Mouse (Mus musculus): ENCODE measurements around the gene Rec8.

The Rec8 gene

GRCm38 (mm10) chr14:55596036-55596690, 21.7 kb upstream of the Rec8 start:
- peak in 1 of 2 experiments; percentile 48 for DNase-seq

DNA sequence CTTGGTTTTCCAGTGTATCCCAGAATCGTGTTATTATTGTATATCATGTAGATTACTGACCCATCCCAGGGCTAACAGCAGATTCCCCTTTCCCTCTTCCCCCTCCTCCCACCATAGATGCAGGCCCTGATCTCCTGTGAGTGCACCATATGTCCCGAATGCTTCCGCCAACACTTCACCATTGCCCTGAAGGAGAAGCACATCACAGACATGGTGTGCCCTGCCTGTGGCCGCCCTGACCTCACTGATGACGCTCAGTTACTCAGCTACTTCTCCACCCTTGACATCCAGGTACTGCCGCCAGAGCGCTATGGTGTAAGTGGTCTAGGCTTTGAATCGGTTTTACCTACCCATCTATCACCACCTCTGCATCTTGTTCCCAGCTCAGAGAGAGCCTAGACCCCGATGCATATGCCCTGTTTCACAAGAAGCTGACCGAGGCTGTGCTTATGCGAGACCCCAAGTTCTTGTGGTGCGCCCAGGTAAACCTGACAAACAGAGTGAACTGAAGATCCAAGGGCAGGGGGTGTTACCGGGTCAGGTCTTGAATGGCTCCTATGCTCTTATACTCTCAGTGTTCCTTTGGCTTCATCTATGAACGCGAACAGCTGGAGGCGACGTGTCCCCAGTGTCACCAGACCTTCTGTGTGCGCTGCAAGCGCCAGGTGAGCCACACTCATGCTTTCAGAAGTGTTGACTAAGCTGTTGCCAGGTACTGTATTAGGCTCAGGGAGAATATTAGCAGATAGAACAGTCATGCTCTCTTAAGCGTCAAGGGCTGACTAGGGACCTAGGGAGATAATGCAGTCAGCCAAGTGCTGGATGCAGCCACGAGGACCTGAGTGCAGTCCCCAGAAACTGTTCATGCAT, 19.1 kb upstream of the Rec8 start:
- no peak for DNase-seq

DNA sequence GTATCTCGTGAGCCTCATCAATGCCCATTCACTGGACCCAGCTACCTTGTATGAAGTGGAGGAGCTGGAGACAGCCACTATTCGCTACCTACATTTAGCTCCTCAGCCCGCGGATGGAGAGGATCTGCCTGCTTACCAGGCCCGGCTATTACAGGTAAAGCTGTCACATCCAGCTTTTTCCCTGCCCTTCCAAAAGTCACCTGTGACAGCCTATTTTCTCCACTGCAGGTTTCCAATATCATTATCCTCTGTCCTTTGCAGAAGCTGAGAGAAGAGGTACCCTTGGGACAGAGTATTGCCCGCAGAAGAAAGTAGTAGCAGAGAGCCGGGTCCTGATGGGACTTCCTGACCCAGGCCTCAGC, 14.6 kb upstream of the Rec8 start, which contains the start of gene Irf9:
Irf9 (plus strand) TSS at position 301 of the 362 bp plus-strand sequence.
- no peak for DNase-seq

DNA sequence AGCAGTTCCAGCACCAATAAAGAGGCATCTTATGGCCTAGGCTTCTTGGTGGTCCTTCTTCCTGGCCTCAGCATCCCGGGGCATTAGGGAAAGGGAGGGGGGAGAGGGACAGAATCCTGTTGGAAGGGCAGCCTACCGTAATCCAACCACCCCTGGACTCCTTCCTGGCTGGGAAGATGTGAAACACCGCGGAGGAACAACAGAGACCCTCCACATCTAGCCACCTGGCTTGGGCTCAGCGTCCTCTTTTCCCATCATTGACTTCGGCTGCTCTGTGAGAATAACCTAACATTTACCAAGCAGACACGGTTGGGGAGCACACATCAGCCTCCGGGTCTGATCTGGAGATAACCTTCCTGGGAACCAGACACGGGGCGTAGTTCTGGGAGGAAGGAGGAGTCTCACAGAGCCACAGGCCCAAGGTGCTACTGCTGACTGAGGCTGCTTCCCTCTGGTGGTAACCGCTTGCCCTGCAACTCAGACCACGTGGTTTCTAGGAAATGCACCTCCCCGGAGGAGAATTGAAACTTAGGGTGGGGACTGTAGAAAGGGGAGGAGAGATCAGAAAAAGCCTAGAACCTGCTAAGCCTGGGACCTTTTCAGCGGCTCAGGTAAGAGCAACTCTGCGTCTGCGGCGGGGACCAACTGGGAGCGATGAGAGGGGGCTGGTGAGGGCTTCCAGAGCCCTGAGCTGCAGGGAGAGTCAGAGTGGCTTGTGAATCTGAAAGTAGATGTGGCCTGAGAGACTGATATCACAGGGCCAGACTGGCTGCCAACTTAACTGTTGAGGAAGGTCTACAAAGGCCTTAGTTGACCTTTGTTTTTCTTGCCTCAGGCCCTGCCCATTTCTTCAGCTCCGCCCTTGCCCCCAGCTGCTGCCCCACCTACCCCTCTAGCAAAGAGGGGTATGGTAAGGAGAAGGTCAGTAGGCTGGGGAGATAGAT, 13.9 kb upstream of the Rec8 start:
- DNase-seq: peak; percentile 94 to 95

DNA sequence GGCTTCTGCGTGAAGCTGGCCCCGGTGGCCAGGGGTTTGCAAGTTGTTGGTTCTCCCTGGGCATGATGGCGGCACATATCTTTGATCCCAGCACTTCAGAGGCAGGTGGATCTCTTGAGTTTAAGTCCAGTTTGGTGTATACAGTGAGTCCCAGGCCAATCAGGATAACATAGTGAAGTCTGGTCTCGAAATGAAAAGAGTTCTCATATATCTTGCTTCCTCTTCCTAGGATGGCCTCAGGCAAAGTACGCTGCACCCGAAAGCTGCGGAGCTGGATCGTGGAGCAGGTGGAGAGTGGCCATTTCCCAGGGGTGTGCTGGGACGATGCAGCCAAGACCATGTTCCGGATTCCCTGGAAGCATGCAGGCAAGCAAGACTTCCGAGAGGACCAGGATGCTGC, 13.0 kb upstream of the Rec8 start:
- DNase-seq: no peak

DNA sequence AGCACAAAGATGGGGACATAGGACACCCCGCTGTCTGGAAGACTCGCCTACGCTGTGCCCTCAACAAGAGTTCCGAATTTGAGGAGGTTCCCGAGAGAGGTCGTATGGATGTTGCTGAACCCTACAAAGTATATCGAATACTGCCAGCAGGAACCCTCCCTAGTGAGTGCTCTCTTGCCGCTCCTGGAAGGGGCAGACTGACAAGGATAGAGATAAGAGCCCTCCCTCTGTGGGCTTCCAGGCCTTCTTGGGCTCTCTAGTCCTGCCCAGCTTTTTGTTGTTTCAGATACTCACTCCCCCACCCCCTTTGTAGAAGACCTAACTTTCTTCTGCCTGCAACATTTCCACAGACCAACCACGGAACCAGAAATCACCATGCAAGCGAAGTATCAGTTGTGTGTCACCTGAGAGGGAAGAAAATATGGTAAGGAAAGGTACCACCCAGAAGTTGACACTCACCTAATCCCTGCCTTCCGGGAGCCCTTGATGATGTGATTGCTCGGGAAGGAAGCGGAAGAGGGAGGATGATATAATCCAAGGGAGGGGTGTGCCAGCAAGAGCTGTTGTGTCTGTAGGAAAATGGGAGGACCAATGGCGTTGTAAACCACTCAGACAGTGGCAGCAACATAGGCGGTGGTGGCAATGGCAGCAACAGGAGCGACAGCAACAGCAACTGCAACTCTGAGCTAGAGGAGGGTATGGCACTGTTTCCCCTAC, 11.9 kb upstream of the Rec8 start:
- no peak for DNase-seq

GRCm38 (mm10) chr14:55608339-55608738, 9.5 kb upstream of the Rec8 start:
- DNase-seq: no peak

- DNase-seq: no peak
These were observed 4.5 kb upstream of the Rec8 start for GRCm38 (mm10) chr14:55613346-55613745.

DNA sequence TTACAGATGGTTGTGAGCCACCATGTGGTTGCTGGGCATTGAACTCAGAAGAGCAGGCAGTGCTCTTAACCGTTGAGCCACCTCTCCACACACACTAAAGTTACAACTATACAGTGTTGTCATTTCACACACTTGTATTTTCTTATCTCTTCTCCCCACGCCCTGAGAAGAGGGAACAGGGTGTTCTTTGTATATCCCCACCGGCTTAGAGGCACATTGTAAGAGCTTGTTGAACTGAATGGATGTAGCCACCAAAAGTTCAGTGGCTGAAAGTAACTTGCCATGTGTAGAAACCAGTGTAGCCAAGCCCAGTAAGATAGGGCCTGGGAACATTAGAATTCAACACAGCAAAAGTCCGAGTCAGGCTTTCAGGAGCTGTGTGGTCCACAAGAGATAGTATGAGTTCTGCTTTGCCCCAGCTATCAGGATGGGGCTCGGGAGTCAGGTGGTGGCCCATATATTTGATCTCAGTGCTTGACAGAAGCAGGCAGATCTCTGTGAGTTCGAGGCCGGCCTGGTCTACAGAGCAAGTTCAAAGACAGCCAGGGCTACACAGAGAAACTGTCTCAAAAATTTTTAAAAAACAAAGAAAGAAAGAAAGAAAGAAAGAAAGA, 3.2 kb upstream of the Rec8 start:
- DNase-seq: no peak

DNA sequence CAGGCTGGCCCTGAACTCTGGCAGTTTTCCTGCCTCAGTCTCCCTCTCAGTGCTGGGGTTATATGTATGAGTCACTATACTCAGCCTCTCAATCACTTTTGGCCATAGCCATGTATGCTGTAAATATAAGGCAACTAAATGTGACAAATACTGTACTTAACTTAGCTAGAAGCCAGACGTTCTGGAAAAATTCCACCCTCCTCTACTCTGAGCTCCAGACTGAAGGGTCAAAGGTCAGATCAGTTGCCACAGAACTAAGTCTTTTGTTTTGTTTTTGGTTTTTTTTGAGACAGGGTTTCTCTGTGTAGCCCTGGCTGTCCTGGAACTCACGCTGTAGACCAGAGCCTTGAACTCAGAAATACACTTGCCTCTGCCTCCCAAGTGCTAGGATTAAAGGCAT, 2.0 kb upstream of the Rec8 start:
- DNase-seq: no peak

DNA sequence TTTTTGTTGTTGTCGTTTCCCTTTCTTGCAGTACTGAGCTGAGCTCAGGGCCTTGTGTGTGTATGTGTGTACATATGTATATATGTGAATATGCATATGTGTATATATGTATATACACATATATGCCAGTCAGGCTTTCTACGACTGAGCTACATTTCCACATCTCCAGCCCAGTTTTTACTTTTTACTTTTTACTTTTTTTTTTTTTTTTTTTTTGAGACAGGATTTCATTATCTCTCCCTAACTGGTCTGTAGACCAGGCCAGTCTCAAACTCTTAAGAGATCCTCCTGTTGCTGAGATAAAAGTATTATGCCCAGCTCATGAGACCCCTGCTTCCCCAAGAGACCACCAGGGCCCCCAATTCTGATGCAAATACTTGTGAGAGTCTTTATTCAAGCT, 993 bp upstream of the Rec8 start:
- DNase-seq: no peak

DNA sequence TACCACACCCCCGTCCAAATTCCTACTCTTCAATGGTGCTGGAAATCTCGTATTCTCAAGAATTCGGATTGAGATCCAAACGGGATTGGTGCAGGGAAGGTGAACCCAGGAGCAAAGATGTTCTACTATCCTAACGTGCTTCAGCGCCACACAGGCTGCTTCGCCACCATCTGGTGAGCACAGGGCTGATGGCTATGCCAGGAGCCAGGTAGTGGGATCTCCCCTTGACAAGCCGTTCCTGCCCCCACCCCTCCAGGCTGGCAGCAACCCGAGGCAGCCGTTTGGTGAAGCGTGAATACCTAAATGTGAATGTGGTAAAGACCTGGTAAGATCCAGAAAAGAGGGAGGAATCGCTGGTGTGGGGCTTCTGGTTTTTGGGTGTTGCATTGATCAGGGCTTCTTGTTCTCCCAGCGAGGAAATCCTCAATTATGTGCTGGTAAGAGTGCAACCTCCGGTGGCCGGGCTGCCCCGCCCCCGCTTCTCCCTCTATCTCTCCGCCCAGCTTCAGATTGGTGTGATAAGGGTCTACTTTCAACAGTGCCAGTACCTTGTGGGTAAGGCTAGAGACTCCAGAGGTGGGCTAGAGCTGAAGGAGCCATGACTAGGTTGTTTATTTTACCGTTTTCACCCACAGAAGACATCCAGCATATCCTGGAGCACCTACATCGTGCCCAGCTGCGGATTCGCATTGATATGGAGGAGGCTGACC, 804 bp downstream of the Rec8 start:
- DNase-seq: peak in 1 of 2 experiments; percentile 33

DNA sequence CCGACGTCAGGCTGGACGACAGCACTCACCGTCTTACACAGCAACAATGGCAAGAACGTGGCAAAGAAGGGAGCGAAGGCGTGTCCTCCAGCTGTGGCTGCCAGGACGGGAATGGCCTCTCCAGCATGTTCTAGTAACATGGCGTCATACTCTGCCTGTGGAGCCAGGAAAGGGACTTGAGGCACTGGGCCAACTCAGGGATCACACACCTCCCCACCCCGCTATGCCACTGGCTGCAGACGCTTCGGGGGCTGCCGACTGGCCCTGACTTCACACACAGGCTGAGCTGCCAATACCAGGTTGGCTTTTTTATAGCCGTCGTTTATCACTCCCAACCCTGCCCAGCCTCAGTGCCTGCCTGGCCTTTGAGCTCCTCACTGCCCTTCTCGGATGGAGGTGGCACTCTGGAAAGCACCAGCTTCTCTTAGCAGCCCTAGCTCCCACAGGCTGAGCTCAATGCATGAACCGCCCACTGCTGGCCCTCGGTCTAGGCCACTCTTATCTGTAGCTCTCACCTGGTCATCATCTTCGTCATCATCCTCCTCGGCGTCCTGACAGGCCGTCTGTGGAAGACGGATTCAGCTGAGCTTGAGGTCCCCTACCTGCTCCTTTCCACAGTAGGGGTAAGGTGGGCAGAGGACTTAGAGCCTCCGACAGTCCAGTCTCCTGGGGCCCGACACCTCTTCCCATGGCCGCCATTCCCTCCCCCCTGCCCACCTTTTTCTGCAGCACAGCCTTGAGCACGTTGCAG, 10.4 kb downstream of the Rec8 start:
- DNase-seq: no peak

DNA sequence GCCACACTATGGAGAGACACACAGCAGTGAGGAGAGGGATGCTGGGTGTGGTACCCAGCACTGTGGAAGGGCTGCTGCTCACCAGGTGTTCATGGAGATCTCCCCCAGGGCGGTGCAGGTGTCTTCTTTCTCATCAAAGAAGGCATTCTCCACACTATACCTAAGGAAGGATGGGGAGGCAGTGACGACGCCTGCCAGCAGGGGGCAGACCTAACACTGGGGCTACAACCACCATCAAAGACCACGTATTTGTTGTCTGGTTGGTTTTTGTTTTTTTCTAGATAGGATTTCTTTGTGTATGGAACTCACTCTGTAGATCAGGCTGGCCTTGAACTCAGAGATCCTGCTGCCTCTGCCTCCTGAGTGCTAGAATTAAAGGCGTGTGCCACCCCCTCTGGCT, 11.5 kb downstream of the Rec8 start:
- DNase-seq: peak; percentile 73 to 76

DNA sequence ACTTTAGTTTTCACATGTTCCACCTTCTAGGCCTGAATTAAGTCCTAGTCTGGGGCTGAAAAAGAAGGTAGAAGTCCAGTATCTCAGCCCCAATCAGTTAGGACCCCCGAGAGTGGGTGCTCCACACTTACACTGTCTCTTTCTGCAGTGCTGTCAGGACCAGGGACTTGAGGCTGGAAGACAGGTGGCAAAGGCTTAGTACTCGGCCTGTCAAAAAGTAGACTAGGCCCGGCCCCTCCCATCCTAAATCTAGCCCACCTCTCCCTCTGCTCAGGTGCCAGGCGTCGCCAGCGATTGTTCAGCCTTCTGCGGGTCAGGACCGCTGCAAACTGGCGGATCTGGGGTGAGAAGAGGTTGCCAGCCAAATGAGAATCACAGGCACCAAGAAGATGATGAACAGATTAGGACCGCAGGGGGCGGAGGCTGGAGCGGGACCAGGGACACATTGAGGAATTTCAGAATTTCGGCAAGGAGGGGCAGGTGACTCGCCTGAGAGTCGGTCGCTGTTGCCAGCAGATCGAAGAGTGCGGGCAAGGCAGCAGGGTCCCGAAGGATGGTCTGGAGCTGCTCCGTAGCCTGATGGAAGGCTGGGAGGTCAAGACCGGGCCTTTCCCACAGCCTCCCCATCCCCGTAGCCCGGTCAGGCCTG, 17.2 kb downstream of the Rec8 start:
- peak; percentile 56 to 58 for DNase-seq

DNA sequence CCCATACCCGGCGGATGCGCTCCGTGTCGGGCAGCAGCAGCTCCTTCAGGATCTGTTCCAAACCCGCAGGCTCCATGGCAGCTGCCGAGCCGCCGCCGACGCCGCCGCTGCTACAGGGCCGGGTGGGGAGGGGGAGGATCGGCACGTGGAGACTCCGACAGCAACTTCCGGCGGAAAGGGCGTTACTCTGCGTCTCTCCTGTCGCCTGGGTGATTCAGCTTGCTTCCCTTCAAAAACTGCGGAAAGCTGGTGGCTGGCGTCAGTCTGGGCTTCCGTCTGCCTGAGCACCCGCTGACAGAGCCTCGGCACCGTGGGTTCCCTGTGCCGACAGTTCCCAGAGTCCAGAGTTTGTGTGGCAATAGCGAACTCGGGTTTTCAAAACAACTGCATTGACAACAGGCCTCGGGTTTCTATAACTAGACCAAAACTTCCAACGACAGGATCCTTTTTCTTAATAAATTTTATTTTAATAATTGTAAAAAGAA, 17.7 kb downstream of the Rec8 start, which contains the start of gene Ipo4:
Ipo4 (minus strand) TSS at position 435 of the 485 bp plus-strand sequence.
- DNase-seq: peak; percentile 91 to 94

DNA sequence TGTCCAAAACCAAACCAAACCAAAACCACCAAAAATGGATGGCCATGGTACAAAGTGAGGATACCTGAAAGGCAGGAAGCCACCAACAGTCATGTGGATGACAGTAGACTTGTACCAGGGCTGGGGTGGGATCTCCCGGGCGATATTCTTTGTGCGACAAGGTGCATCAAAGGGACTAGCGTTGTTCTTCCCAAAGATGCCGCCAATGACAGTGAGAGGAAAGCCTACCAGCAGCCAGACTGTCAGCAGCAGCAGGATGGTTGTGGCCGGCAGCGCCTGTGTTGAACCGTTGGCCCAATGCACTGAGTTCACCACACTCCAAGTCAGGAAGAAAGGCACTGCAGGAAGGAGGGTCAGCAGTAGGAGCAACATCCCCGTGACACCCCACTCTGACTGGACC, 20.0 kb downstream of the Rec8 start, which contains the start of gene Gm49378:
Gm49378 (minus strand) TSS at position 101 of the 400 bp plus-strand sequence.
- no peak for DNase-seq

DNA sequence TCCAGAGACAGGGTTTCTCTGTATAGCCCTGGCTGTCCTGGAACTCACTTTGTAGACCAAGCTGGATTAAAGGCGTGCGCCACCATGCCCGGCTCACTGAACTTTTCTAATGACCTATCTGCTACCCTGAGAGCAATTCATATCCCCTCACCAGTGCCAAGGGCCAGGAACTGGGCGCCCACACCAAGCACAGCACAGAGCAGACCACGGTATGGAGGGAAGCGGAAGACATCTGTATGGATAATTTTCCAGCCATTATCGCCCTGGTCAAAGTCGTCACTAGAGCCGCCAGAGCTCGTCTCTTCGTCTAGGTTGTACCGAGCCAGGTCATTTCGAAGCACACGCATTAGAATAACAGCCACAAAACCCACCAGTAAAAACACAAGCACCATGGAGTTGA, 23.0 kb downstream of the Rec8 start:
- no peak for DNase-seq

- DNase-seq: no peak
These were observed 23.5 kb downstream of the Rec8 start for GRCm38 (mm10) chr14:55641291-55641690.

GRCm38 (mm10) chr14:55642679-55643059, 24.8 kb downstream of the Rec8 start:
- DNase-seq: no peak
